Mouse (Mus musculus) lung, embryonic 14.5 days (tissue): ENCODE results near the gene H3f3b. TPM values are rescaled to one million over a fixed set of nuclear protein-coding genes. Genes with fewer than 3 reads are reported as not detected.

Source experiments
- ATAC-seq: fragments of 200-750 bp; cut with Nextera tagmentation; 2 replicates; pipeline ENCODE4 v1.8.0; 2017; ENCODE audit warnings: mild to moderate bottlenecking, moderate TSS enrichment, moderate library complexity; ENCODE audit not compliant: insufficient read depth
- DNase-seq: peaks from one replicate; pipeline ENCODE4 v3.0.0-alpha.2; 2015
- H3K27ac ChIP-seq: fragments of 300-500 bp; sonication (generic); 2 replicates; pipeline ENCODE4 v1.5.1; 2014; ENCODE audit warnings: low read depth, mild to moderate bottlenecking, moderate library complexity
- H3K27me3 ChIP-seq: fragments of 300-500 bp; sonication (generic); 2 replicates; pipeline ENCODE4 v1.6.1; 2014; ENCODE audit warnings: low read length, control low read depth; ENCODE audit not compliant: insufficient read depth
- H3K36me3 ChIP-seq: fragments of 300-500 bp; sonication (generic); 2 replicates; pipeline ENCODE4 v1.6.1; 2014; ENCODE audit warnings: control low read depth; ENCODE audit not compliant: insufficient read depth
- H3K4me1 ChIP-seq: fragments of 300-500 bp; sonication (generic); 2 replicates; pipeline ENCODE4 v1.6.1; 2014; ENCODE audit warnings: antibody characterized with exemption, control low read depth; ENCODE audit not compliant: insufficient read depth
- H3K4me2 ChIP-seq: fragments of 300-500 bp; sonication (generic); 2 replicates; pipeline ENCODE4 v1.6.1; 2014; ENCODE audit warnings: mild to moderate bottlenecking
- H3K4me3 ChIP-seq: fragments of 300-500 bp; sonication (generic); 2 replicates; pipeline ENCODE4 v1.5.1; 2014; ENCODE audit warnings: low read depth, low read length
- H3K9ac ChIP-seq: fragments of 300-500 bp; sonication (generic); 2 replicates; pipeline ENCODE4 v1.6.1; 2014
- H3K9me3 ChIP-seq: fragments of 300-500 bp; sonication (generic); 2 replicates; pipeline ENCODE4 v1.6.1; 2016; ENCODE audit warnings: low read depth, low read length, control low read depth
- CTCF ChIP-seq: IDR thresholded peaks from 2 replicates; pipeline ENCODE4 v1.5.1; 2016; ENCODE audit warnings: antibody characterized with exemption, low read depth
- WGBS: fragments of 180-500 bp; shearing (Covaris S2); extraction: QIAGEN DNeasy Blood & Tissue Kit; methylation state at CpG from one replicate; pipeline ENCODE4 v1.1.7; 2014; 5-methylcytosine and 5-hydroxymethylcytosine counted together
- polyA plus RNA-seq: library from polyadenylated mRNA; unstranded; fragments of >200 nt; fragmentation: Nextera tagmentation; extraction: Ambion mirVana; gene quantifications from 2 replicates; pipeline ENCODE4 v1.2.1, GENCODE M21; 2014

H3f3b gene
- polyA plus RNA-seq, 1 experiment from 2014 or later, result 1,851 TPM

DNA sequence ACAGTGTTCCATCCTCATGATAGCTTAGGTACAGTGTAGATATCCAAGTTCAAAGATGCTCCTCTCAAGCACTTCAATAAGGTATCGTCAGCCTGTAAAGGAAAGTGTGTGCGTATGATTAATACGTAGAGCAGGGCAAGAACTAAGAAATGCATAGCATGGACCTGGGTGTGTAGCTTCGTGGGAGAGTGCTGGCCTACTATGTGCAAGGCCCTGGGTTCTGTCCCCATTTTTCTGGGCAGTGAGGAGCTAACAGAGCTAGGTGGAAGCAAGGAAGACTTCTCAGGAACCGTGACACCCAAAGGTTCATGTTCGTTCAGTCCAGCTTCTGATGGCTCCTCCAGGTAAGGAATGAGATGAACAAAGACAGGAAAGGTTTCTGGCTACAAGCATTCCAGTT, 17.4 kb upstream of the H3f3b start:
- Histone ChIP-seq H3K4me2 (no peak overlapping the region), H3K9me3 (peaks cover 5% of the 10 kb centered on the region; the same call in 1 of the 2 replicates), H3K27ac (no peak overlapping the region), H3K36me3 (peaks cover 84% of the 10 kb centered on the region), H3K9ac (no peak overlapping the region), H3K4me3 (no peak overlapping the region), H3K27me3 (no peaks in the 10 kb centered on the region), H3K4me1 (no peaks in the 10 kb centered on the region)
- no peak for TF ChIP-seq CTCF
- DNase-seq (no peak), ATAC-seq (no peak)
- 95% methylated on average over 6 of the region's 6 CpGs for WGBS

DNA sequence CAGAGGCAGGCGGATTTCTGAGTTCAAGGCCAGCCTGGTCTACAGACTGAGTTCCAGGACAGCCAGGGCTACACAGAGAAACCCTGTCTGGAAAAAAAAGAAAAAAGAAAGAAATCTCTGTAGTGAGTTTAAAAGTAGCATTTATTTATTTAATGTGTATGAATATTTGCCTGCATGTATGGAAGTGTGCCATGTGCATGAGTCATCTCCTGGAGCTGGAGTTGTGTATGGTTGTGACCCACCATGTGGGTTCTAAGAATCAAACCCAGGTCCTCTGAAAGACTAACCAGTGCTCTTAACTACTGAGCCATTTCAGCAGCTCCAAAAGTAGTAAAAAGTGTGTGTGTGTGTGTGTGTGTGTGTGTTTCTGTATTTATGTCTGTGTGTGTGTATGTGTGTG, 15.5 kb upstream of the H3f3b start:
- ATAC-seq, result no peak

DNA sequence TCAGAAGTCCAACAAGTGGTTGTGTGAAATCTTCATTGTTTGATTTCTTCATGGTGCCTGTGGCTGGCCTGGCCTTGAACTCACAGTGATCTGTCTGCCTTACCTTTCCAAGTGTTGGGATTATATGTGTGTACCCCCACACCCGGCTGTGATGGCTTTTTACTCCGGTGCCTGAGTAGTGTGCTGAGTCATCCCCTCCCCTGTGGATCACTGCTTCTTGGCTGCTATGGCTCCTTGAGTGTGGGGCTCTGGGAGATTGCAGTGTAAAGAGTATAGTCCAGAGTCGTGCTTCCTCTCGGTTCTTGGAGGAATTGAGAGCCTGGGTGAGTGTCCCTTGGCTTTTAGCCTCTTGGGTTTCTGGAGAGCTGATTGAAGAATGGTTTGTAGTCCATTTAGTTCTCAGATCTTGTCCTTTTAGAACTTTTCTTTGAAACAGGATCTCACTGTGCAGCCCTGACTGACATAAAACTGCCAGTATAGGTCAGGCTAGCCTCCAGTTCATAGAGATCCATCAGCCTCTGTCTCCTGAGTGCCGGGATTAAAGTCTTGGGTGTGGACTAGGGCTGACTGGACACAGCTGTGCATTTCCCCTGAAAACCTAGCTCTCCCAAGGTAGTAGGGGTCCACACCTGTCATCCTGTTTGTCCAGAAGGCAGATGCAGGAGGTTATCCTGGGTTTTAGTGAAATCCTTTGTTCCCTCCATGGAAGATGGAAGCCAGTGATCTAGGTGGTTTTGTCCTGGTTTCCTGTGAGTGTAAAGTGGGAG, 14.8 kb upstream of the H3f3b start:
- no peaks in the 10 kb centered on the region for H3K27me3 ChIP-seq
- no peak overlapping the region for H3K4me2 ChIP-seq
- 84% methylated on average over 5 of the region's 5 CpGs for WGBS
- no peaks in the 10 kb centered on the region; the same call in 1 of the 2 replicates for H3K9me3 ChIP-seq
- DNase-seq (no peak), ATAC-seq (no peak)
- no peak for TF ChIP-seq CTCF
- H3K36me3 ChIP-seq, result peaks cover 76% of the 10 kb centered on the region
- H3K4me3 ChIP-seq, result no peak overlapping the region
- no peak overlapping the region for H3K9ac ChIP-seq
- no peaks in the 10 kb centered on the region for H3K4me1 ChIP-seq
- H3K27ac ChIP-seq, result no peak overlapping the region

More for the DNA sequence above, 15.5 kb upstream of the H3f3b start:
- Histone ChIP-seq H3K4me2 (no peak overlapping the region), H3K4me1 (no peaks in the 10 kb centered on the region), H3K36me3 (peaks cover 80% of the 10 kb centered on the region), H3K27ac (no peak overlapping the region), H3K27me3 (no peaks in the 10 kb centered on the region), H3K9me3 (no peaks in the 10 kb centered on the region; the same call in 1 of the 2 replicates), H3K4me3 (no peak overlapping the region), H3K9ac (no peak overlapping the region)
- no peak for TF ChIP-seq CTCF
- no peak for DNase-seq
- WGBS, result 90% methylated on average over 1 of the region's 1 CpGs

DNA sequence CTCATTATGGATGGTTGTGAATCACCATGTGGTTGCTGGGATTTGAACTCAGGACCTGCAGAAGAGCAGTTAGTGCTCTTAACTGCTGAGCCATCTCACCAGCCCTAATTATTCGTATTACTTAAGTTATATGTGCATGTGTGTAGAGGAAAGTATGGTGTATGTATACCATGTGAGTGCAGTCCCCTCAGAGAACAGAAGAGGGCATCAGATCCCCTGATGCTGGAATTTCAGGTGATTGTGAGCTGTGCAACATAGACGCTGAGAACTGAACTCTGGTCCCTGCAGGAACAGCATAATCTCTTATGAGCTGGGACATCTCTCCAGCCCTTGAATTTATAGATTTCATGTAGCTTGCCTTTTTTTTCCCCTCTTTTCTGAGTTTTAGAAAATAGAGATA, 14.1 kb upstream of the H3f3b start:
- ATAC-seq, result no peak
- no peak overlapping the region for H3K27ac ChIP-seq
- no peak overlapping the region for H3K4me2 ChIP-seq
- no peak overlapping the region for H3K9ac ChIP-seq
- H3K4me3 ChIP-seq, result no peak overlapping the region
- no peaks in the 10 kb centered on the region for H3K4me1 ChIP-seq
- no peak for TF ChIP-seq CTCF
- 99% methylated on average over 2 of the region's 2 CpGs for WGBS
- no peak for DNase-seq
- no peaks in the 10 kb centered on the region; the same call in 1 of the 2 replicates for H3K9me3 ChIP-seq
- H3K36me3 ChIP-seq, result peaks cover 69% of the 10 kb centered on the region
- H3K27me3 ChIP-seq, result no peaks in the 10 kb centered on the region

DNA sequence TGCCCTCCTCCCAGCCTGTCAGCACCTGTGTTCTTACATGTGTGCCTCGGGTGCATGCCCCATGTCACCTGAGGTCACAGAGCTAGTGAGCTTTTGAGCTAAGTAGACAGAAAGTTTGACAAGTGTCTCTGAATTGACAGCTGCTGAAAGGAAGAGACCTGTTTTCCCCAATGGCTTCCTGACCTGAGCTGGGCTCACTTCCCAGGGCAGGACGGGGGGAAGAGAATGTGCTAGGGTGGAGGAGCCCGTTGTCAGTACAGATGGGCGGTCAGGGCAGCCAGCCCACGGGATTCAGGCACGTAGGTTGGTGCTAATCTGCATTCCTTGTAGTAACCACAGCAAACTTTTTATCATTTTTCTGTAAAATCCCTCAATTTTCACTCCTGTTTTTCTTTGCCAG, 12.8 kb upstream of the H3f3b start:
- DNase-seq, result no peak
- no peak for TF ChIP-seq CTCF

DNA sequence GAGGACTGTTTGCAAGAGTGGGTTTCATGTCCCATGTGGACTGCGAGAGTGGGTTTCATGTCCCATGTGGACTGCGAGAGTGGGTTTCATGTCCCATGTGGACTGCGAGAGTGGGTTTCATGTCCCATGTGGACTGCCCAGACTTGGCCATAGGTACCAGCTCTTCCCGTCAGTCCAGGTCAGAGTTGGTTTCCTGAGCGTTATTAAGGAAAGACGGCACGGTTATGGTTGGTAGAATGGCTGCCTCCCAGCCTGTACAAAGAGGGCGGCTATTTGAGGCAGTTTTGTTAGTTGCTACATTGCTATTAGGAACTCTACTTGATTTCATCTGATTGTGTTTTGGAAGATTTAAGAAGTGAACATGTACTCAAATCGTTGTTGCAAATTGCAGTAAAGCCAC, 10.1 kb upstream of the H3f3b start:
- Histone ChIP-seq H3K27ac (no peak overlapping the region), H3K4me3 (no peak overlapping the region), H3K9me3 (no peaks in the 10 kb centered on the region; the same call in 1 of the 2 replicates), H3K27me3 (no peaks in the 10 kb centered on the region), H3K4me2 (no peak overlapping the region), H3K9ac (no peak overlapping the region), H3K4me1 (no peaks in the 10 kb centered on the region), H3K36me3 (peaks cover 51% of the 10 kb centered on the region)
- ATAC-seq (no peak), DNase-seq (no peak)
- 91% methylated on average over 9 of the region's 9 CpGs for WGBS
- no peak for TF ChIP-seq CTCF

More for the DNA sequence above, 12.8 kb upstream of the H3f3b start:
- H3K9me3 ChIP-seq, result no peaks in the 10 kb centered on the region; the same call in 1 of the 2 replicates
- no peak for ATAC-seq
- H3K4me1 ChIP-seq, result no peaks in the 10 kb centered on the region
- 82% methylated on average over 6 of the region's 6 CpGs for WGBS
- no peak overlapping the region for H3K9ac ChIP-seq
- H3K36me3 ChIP-seq, result peaks cover 62% of the 10 kb centered on the region
- no peaks in the 10 kb centered on the region for H3K27me3 ChIP-seq
- H3K27ac ChIP-seq, result no peak overlapping the region
- H3K4me3 ChIP-seq, result no peak overlapping the region
- H3K4me2 ChIP-seq, result no peak overlapping the region

DNA sequence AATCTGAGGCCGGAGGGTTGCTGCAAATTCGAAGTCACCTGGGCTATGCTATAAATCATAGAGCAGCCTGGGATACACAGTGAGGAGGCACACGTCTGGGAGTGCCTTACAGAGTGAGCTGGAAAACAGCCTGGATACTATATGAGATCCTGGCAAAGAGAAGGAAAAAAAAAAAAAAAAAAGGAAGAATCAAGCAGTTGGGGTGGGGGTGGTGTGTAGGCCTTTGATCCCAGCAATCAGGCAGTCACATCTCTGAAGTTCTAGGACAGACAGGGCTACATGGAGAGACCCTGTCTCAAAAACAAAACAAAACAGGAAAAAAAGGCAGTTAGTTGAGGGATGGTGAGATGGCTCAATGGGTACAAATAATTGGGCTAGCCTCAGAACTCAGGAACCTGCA, 8.9 kb upstream of the H3f3b start:
- DNase-seq, result no peak
- no peak for ATAC-seq
- no peak for TF ChIP-seq CTCF
- peaks cover 41% of the 10 kb centered on the region for H3K36me3 ChIP-seq
- H3K27ac ChIP-seq, result no peak overlapping the region
- H3K9ac ChIP-seq, result no peak overlapping the region
- H3K4me3 ChIP-seq, result no peak overlapping the region
- no peaks in the 10 kb centered on the region for H3K4me1 ChIP-seq
- no peaks in the 10 kb centered on the region for H3K27me3 ChIP-seq
- no peaks in the 10 kb centered on the region for H3K9me3 ChIP-seq
- no peak overlapping the region for H3K4me2 ChIP-seq
- WGBS, result 85% methylated on average over 3 of the region's 3 CpGs
